Mouse (Mus musculus): ENCODE data around the gene Slc37a2.
"Not testable (repeated sequence)": the region's sequence is repeated elsewhere in the genome, so short reads cannot be mapped to it uniquely, and the experiment has no call there.

The Slc37a2 gene

DNA sequence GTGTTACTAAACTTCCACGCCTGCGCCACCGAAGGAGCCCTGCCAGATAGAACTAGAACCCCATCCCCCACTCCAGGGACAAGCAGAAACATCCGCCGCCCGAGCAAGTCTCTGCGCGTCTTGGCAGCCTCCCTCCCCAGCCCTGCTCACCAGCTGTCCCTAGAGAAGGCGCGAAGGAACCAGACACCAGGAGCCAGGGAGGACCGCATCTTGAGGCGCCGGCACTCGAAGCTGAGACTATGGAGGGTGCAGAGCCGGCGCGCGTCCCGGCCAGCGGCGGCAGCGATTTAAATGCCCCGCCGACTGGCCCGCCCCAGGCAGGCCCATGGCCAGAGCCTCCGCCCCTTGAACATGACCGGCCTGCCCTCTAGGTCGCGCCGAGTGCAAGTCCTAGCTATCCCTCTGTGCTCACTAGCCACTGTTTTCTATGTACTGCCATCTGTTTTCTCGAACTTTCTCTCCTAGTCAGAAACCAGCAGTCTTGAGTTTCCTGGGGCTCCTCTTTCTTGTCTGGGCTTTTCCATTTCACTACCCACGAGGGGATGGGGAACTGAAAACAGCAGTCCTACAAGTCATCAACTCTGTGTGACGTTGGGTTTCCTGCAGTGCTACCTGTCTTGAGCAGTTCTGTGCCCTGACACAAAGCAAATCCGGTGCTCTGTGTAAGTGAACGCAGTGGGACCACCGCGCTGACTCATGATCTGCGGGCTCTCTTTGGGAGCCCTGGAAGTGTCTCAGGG is at the start of gene Slc37a2:
Gene Slc37a2, minus strand, starts transcription at position 590 of the 740 bp plus-strand sequence.
- CTCF ChIA-PET = interaction anchor here (0.5 to 1.8 kb wide), 26 partner anchors 8 to 449 kb away, joined by 3 to 7 read pairs (median 3); partner anchors contain the start of gene Tmem218 (in 1 of the 4)
- POLR2A ChIA-PET = interaction anchor here in 3 of 4 experiments (0.7 to 2.1 kb wide), 15 partner anchors 8 to 129 kb away, joined by 3 to 9 read pairs (median 3); partner anchors contain the start of gene Tmem218 (in 1 of the 3)

DNA sequence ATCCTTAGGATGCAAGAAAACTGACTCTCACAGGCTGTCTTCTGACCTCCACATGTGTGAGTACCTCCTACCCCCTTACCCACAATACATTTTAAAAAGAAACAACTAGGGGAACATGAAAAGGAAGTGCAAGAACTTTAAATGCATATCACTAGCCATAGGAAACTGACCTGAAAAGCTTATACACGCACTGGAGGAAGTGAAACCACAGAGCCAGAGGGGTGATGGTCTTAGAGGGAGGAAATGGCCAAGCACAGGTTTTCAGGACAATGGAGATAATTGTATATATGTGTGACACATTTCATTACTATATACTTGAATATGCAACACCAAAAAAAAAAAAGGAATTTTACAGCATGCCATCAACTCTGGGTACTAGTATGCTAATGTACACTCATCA is 46.2 kb upstream of the Slc37a2 start:
- ChIA-PET CTCF (no interaction called here), POLR2A (no interaction called here)

DNA sequence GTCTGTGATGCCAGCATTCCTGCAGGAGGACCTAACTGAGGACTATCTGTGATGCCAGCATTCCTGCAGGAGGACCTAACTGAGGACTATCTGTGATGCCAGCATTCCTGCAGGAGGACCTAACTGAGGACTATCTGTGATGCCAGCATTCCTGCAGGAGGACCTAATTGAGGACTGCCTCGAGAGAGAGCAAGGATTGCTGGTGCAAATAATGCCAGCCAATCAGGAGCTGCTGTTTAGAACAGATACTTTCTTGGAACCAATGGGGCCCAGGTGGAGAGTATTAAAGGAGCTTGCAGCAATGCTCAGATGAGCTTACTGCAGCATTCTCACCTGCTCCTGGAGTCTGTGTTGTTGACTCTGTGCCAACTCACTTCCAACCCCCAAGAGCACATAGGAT is 45.0 kb upstream of the Slc37a2 start:
- POLR2A ChIA-PET = interaction anchor here in 2 of 4 experiments (0.9 to 1.3 kb wide), 2 partner anchors 14 to 48 kb away, joined by 3 to 4 read pairs; partner anchors contain the start of gene Ccdc15 (in 1 of the 2)
- CTCF ChIA-PET = not testable (repeated sequence)

DNA sequence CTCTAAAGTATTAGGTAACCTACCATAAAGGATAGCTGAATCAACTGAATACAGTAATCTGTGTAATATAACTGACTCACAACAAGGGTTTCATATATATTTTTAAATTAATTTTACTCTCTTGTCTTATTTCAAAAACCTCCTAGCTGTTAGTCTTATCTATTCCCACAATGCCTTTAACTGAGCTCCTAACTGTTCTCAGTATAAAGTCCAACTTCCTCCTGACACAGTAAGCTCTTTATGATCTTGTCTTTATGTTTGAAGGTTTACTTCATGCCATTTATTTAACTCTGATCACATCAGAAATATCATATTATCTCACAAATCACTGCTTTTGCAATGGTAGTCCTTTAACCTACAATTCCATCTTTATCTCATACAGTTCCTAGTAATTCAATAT is 40.0 kb upstream of the Slc37a2 start:
- CTCF ChIA-PET = no interaction called here
- POLR2A ChIA-PET = no interaction called here

DNA sequence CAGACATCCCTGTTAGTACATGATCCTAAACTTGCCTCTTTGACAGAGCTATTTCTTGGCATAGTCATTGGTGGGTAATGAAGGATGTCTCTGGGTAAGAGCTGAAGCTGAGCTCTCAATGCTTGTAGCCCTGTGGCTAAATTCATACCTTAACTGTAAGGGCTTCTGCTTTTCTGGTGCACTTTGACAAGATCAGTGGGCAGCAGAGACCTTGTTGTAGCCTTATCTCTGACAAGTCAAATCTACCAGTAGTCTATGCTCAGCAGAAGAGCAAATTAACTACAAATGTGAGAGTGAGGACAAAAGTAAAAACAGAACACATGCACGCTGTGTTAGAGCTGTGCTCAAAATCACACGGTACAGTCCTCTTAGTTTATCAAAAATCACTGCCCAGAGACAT is 11.1 kb upstream of the Slc37a2 start:
- ChIA-PET CTCF (interaction anchor here in 2 of 4 experiments (1.3 to 1.7 kb wide), 2 partner anchors 11 kb away, joined by 3 to 6 read pairs; partner anchors contain the start of gene Slc37a2 (in 2 of the 2)), POLR2A (interaction anchor here in 2 of 4 experiments (1.4 to 2.0 kb wide), 2 partner anchors 10 to 11 kb away, joined by 3 to 6 read pairs; partner anchors contain the start of gene Slc37a2 (in 1 of the 2))

DNA sequence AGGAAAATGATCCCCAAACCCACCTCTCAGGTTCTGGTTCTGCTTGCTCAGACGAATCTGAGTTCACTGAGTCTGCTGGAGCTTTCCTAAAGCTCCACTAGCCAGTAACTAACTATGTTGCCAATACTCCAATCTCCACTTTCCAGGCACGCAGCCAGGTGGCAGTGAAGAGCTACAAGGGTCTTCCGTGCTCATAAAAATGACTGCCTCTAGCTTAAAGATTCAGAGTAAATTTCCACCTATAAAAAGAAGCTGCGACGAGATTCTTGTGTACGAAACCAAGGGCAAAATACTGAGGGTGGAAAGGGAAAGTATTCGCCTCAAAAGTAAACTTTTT is 319 bp upstream of the Slc37a2 start:
- ChIA-PET POLR2A (interaction anchor here in 3 of 4 experiments (0.7 to 2.1 kb wide), 10 partner anchors 8 to 128 kb away, joined by 3 to 9 read pairs (median 3); partner anchors contain the start of gene Tmem218 (in 1 of the 3)), CTCF (interaction anchor here (0.5 to 1.8 kb wide), 25 partner anchors 9 to 450 kb away, joined by 3 to 7 read pairs (median 3); partner anchors contain the start of gene Tmem218 (in 1 of the 4))

DNA sequence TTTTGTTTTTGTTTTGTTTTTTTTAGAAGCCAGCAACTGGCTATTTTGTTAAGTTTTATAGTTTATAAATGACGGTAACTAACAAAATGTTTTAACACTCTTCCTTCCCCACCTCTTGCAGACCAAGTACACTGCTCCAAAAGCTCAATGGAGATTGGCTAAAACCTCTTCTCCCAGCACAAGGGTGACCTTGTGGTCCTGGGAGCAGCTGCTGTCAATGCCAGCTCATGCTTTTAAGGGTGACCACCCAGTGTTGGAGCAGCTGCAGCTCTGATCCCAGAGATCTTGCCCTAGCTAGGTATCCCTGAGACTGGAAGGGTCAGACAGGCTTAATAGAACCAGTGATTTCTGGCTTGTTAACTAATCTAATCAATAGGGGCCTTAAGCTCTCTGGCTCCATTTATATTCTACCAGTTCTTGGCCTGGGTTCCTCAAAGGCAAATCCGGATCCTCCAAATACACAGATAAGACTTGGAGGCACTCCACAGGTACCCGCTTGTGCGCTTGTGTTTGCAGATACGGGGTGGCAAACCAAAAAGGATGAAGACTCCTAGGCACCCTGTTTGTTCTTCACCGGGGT is 917 bp downstream of the Slc37a2 start:
- CTCF ChIA-PET = interaction anchor here in 2 of 4 experiments (0.5 to 1.8 kb wide), 9 partner anchors 7 to 390 kb away, joined by 3 to 7 read pairs (median 4); no protein-coding TSS in a partner anchor
- POLR2A ChIA-PET = interaction anchor here in 2 of 4 experiments (0.7 to 2.1 kb wide), 11 partner anchors 8 to 367 kb away, joined by 3 to 8 read pairs (median 4); partner anchors contain the start of gene Tmem218 (in 1 of the 2)

DNA sequence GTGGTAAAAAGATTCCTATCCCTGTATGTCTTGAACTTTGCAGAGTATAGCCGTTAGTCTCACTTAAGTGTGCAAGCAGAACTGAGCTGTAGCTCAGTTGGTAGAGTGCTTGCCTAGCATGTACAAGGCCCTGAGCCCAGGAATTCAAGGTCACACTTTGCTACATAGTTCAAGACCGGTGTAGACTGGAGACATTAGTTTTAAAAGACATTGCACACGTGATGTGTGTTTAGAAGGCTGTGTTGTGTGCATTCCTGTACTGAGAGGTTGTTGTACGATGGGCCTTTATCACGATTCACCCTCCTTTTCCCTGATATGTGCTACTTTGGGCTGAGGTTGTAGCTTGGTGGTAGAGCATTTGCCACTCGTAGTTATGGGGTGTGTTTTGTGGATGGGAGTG is 4.9 kb downstream of the Slc37a2 start:
- ChIA-PET POLR2A (interaction anchor here in 2 of 4 experiments (0.9 to 2.8 kb wide), 3 partner anchors 14 to 111 kb away, joined by 3 to 6 read pairs (median 3); partner anchors contain the start of gene Tmem218 (in 1 of the 2)), CTCF (interaction anchor here in 2 of 4 experiments (0.7 kb wide), 2 partner anchors 20 to 205 kb away, joined by 3 read pairs; no protein-coding TSS in a partner anchor)

DNA sequence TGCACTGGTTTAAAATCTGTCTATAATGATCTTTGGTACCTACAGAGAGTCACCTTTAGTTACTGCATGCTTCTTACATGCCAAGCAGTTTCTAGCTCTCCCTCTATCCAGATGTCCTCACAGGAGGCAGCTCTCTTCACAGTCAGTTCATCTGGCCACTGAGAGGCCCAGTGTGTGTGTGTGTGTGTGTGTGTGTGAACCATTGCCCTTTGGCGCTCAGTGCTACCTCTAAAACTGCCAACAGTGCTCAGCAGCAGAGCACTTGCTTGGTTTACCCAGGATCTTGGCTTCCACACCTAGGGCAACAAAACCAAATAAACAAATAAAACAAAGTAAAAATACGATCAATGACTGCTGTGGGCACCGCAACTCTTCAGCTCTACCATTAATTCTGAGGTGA is 5.6 kb downstream of the Slc37a2 start:
- ChIA-PET CTCF (interaction anchor here in 3 of 4 experiments (0.5 to 2.1 kb wide), 5 partner anchors 17 to 316 kb away, joined by 3 to 8 read pairs (median 3); no protein-coding TSS in a partner anchor), POLR2A (interaction anchor here in 2 of 4 experiments (0.9 to 3.1 kb wide), 7 partner anchors 9 to 135 kb away, joined by 3 to 14 read pairs (median 3); partner anchors contain the start of gene Tmem218 (in 1 of the 2))

DNA sequence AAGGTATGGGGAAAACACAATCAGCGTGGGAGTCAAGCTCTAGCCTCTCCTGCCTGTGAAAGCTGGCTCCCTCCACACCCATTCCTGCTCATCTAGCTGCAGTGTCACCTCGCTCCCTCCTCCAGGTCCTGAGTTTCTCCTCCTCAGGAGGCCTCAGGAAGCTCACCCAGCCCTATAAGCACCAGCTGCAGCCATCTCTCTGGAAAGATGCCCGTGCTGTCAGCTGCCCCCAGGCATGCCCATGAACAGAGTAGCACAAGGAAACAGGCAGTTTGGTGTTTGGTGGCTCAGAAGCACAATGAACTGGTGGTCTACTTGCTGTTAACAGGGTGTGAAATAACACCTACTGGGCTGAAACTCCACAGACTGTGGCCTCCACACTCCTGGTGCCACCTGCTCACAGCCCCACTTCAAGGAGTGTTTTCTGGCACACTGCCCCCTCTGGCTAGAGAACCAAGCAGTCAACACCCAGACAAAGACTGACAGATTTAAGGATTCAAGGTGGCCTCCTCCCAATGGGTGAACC is 7.1 kb downstream of the Slc37a2 start:
- POLR2A ChIA-PET = interaction anchor here in 2 of 4 experiments (0.5 to 3.1 kb wide), 12 partner anchors 8 to 445 kb away, joined by 3 to 14 read pairs (median 4); partner anchors contain the start of genes Tmem218 (in 2 of the 2) and Ccdc15 (in 1 of the 2)
- CTCF ChIA-PET = interaction anchor here (0.5 to 2.1 kb wide), 11 partner anchors 7 to 358 kb away, joined by 3 to 10 read pairs (median 4); partner anchors contain the start of gene Slc37a2 (in 1 of the 4)

DNA sequence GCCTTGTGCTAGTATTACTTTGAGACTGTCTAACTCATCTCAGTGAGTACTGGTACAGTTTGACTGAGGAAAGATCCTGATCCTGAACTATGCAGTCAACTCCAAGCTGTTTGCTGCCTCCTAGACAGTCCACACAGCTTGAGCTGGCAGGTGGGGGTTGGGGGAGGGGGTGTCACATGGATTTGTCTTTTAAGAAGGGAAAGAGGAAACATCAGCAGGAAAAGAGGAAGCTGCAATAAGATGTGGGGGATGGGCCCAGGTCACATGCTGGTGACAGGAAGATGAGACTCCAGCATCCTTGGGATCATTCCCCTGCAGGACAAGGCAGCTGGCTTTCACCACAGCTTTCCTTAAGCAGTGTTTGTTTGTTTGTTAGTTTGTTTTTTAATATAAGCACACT is 8.1 kb downstream of the Slc37a2 start:
- ChIA-PET POLR2A (interaction anchor here in 3 of 4 experiments (0.6 to 3.1 kb wide), 12 partner anchors 9 to 444 kb away, joined by 3 to 14 read pairs (median 4); partner anchors contain the start of gene Tmem218 (in 1 of the 3)), CTCF (interaction anchor here (0.7 to 2.0 kb wide), 6 partner anchors 8 to 162 kb away, joined by 3 to 10 read pairs (median 4); partner anchors contain the start of gene Slc37a2 (in 3 of the 4))

DNA sequence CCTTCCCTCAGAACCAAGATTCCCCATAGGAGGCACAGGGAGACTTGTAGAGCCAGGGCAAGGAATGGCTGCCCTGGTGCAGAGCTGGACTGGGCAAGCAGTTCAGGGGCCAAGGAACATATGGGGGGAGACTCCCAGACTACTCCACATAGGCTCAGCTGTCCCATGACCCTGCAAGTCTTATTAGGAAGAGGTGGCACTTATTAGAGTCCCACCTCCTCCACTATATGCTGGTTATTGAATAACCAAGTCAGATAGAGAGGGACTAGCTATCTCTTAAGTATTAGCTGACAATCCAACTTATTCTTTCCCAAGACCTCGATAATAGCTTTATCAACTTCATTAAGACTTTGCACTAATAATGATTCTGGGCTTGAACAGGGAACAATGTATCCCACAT is 9.7 kb downstream of the Slc37a2 start:
- ChIA-PET POLR2A (interaction anchor here in 3 of 4 experiments (1.0 to 3.0 kb wide), 6 partner anchors 8 to 38 kb away, joined by 3 to 9 read pairs (median 3); partner anchors contain the start of genes Slc37a2 (in 2 of the 3) and Tmem218 (in 1 of the 3)), CTCF (interaction anchor here in 3 of 4 experiments (1.2 to 2.0 kb wide), 4 partner anchors 9 to 280 kb away, joined by 3 to 5 read pairs (median 4); partner anchors contain the start of gene Slc37a2 (in 2 of the 3))

DNA sequence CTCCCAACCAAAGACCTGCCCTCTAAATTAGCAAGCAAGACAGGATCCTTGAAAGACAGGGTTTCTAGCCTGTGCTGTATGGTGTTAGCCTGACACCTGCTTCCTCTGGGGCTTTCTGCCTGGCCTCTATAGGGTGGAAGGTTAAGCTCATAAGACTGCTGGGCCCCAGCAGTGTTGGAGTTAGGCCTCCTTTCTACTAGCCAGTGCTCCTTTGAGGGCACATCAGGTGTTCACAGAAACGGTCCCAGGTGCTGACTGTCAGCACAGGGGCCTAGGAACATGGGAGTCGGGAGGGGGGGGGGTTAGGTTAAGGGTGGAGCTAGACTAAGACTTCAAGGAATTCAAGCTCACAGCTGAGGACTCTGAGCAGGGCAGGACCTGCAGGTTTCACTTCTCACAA is 10.1 kb downstream of the Slc37a2 start:
- POLR2A ChIA-PET = interaction anchor here in 3 of 4 experiments (1.1 to 3.0 kb wide), 5 partner anchors 9 to 30 kb away, joined by 3 to 9 read pairs (median 3); partner anchors contain the start of gene Slc37a2 (in 2 of the 3)
- CTCF ChIA-PET = interaction anchor here in 3 of 4 experiments (0.6 to 2.0 kb wide), 4 partner anchors 9 to 279 kb away, joined by 3 to 5 read pairs (median 3); partner anchors contain the start of gene Slc37a2 (in 1 of the 3)

DNA sequence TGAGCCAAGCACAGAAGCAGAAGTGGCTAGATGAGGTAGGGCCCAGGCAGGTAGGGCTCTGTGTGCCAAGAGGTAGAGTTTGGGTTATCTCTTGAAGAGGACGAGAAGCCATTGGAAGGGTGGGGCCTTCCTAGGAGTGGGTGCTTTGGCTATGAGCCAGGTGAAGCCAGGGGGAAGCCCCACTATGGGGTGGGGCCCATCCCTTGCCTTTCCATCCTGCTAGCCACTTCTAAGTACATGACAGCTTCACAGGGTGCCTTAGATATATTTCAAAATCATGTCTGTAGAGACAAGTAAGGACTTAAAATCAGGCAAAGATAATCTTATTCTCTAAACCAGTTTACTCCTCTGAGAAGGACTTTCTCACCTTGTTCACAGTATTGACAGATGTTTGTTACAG is 10.9 kb downstream of the Slc37a2 start:
- POLR2A ChIA-PET = interaction anchor here in 2 of 4 experiments (1.1 to 1.4 kb wide), 2 partner anchors 9 to 11 kb away, joined by 3 to 4 read pairs; partner anchors contain the start of gene Slc37a2 (in 1 of the 2)
- CTCF ChIA-PET = interaction anchor here in 1 of 4 experiments (2.0 kb wide), 1 partner anchor 10 kb away, joined by 5 read pairs; no protein-coding TSS in a partner anchor

DNA sequence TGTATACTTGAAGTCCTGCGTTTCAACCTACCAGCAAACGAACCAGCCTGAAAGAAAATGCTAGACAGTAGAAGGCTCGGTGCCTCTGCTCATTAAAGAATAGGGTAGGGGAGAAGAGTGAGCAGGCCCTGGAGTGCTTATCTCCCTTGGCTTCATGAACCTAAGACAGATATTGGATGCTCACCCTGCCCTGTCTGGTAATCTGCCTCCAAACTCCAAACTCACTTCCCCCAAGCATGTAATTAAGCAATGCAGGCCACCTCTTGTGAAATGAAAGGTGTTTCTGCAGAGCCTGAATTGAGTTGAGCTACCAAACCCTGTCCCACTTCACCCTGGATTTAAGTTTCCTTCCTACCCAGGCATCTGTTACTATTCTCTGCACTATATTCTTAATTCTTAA is 12.8 kb downstream of the Slc37a2 start:
- ChIA-PET CTCF (interaction anchor here in 1 of 4 experiments (0.8 kb wide), 1 partner anchor 165 kb away, joined by 3 read pairs; no protein-coding TSS in a partner anchor), POLR2A (no interaction called here)

DNA sequence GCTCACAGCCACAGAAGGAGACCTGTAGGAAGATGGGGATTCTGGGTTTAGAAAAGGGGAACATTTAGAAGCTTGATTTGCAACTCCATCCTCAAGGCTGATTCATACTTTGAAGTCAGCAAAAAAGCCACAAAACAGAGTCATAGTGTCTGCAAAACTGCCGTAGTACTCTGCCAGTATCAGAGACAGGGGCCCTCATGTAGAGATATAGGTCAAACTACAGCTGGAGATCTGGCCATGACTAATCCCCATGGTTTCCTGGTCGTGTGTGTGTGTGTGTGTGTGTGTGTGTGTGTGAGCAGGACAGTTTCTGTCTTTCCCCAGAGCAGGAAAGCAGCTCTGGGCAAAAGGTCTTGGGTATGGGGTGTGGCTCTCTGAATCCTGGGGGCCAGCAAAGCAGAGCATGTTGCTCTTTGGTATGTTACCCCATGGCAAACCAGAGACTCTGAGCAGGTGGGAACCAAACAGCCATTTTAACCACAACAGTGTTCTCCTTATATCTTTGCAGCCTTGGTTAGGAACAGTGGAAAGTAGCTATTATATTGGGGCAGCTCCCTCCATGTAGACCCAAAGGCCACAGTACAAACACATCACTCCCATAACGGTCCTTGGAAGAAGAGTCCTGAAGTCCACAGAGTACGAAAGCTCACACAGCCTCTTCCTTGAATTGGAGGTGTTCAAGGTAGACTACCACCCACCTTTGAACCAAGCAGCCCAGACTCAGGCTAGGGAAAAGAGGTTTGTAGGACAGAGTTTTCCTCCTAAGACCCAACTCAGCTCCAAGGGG is 19.4 kb downstream of the Slc37a2 start:
- ChIA-PET CTCF (no interaction called here), POLR2A (interaction anchor here in 1 of 4 experiments (0.7 to 1.7 kb wide), 2 partner anchors 11 to 27 kb away, joined by 3 to 7 read pairs; no protein-coding TSS in a partner anchor)

Measured in embryonic stem cell, embryonic (primary cell).